Mouse (Mus musculus) embryonic fibroblast, embryonic 13.5 days (primary cell): ENCODE results near the gene Hdac7. TPM values are rescaled to one million over a fixed set of nuclear protein-coding genes. Genes with fewer than 3 reads are reported as not detected.

ENCODE experiments used
- H3K27ac ChIP-seq: 2 replicates; pipeline ENCODE4 v1.5.1; 2012; ENCODE audit warnings: low read length, control low read depth, inconsistent platforms; ENCODE audit not compliant: insufficient read depth
- H3K4me1 ChIP-seq: 2 replicates; pipeline ENCODE4 v1.6.1; 2011; ENCODE audit warnings: low read length; ENCODE audit not compliant: control insufficient read depth, insufficient read depth
- H3K4me3 ChIP-seq: 2 replicates; pipeline ENCODE4 v1.5.1; 2011; ENCODE audit warnings: mild to moderate bottlenecking, control low read depth, low read length; ENCODE audit not compliant: insufficient read depth
- CTCF ChIP-seq: IDR thresholded peaks from 2 replicates; pipeline ENCODE4 v1.5.1; 2011; ENCODE audit warnings: mild to moderate bottlenecking, control low read depth, low read length, moderate library complexity, borderline replicate concordance; ENCODE audit not compliant: insufficient read depth
- POLR2A ChIP-seq: IDR thresholded peaks from 2 replicates; pipeline ENCODE4 v1.6.1; 2011; ENCODE audit warnings: low read depth, mild to moderate bottlenecking, control low read depth, low read length, moderate library complexity
- polyA plus RNA-seq: library from polyadenylated mRNA; stranded (reverse); fragments of >200 nt; gene quantifications from 2 replicates; pipeline ENCODE4 v1.2.4, GENCODE M21; 2011; ENCODE audit warnings: low read depth; ENCODE audit not compliant: missing spikeins, insufficient read length

Gene Hdac7
- polyA plus RNA-seq, 1 experiment: 60.1 TPM

DNA sequence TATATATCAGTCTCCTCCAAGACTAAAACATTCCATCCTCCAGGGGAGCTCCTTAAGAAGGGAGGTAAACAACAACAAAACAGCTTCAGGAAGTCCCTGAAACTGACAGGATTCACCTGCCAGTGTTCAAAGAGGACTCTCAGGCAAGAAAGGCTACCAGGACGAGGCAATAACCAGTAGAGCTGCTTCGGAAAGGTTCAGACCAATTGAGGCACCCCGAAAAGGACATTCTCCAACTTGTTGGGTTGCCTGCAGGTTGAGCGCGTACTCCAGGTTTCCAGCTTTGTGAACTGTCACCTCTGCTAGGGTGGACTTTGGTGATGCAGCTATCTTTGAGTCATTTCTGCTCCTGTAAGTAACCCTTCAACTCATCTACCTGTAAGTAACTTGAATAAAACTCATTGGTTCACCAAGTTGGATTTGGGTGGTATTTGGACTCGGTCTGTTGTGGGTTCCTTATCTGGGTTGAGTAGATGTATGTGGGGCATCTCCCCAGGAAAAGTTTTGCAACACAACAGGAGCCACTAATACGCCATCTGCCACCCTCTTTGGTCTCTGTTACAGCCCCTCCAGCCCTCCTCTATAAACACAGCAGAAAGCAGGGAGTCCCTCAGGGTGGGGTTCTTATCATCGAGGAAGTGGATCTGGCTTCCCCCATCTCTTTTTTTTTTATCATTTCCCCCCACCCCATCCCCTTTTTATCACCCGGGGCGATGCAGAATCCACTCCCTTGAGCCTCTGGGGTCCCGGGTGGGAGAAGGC, 2.0 kb upstream of the Hdac7 start:
- no peaks in the 10 kb centered on the region for H3K4me1 ChIP-seq
- H3K27ac ChIP-seq: no peak overlapping the region
- H3K4me3 ChIP-seq: no peak overlapping the region
- TF ChIP-seq POLR2A: no peak
- TF ChIP-seq CTCF: no peak

DNA sequence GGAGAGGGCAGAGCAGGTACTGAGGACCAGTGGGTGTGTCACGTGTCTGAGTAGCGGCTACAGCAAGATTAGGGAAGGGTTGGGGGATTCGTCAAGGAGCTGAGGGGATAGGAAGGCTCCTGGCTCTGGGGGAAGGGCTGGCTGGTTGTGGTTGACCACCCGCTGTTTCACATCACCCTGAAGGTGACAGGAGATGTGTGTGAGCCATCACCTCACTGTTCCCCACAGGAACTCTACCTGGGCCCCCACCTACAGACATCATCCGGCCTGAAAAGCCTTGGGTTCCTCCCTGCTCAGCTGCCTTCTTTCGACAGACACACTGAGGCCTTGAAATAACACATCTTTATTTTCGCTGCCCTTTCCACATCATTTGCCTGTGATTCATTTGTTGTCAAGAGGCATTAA, 1.1 kb downstream of the Hdac7 start:
- no peak overlapping the region for H3K4me3 ChIP-seq
- TF ChIP-seq POLR2A: no peak
- no peak for TF ChIP-seq CTCF
- H3K27ac ChIP-seq: no peak overlapping the region
- H3K4me1 ChIP-seq: 0 out of 2 replicates have a peak, but pooled peaks cover 5% of the 10 kb centered on the region

GRCm38 (mm10) chr15:97842058-97842457, 2.2 kb downstream of the Hdac7 start:
- no peak for TF ChIP-seq POLR2A
- no peak for TF ChIP-seq CTCF
- H3K4me1 ChIP-seq: peaks cover 5% of the 10 kb centered on the region; the same call in 1 of the 2 replicates
- H3K27ac ChIP-seq: no peak overlapping the region
- no peak overlapping the region for H3K4me3 ChIP-seq

DNA sequence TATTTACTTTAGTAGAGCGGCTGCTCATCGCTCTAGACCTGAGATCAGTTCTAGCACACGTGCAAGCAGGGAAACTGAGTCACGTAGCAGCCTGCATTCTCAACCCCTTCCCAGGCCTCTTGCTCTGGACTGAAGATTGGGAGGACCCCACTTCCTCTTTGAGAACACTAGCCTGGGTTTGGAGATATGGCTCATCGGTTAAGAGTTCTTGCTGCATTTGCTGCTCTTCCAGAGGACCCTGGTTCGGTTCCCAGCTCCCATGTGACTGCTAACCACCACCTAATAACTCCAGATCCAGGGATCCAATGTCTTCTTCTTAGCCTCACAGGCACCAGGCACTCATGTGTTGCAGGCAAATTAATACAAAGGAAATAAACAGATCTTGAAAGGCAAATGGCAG, 2.9 kb downstream of the Hdac7 start:
- peaks cover 5% of the 10 kb centered on the region; the same call in 1 of the 2 replicates for H3K4me1 ChIP-seq
- TF ChIP-seq CTCF (no peak), POLR2A (no peak)
- no peak overlapping the region for H3K4me3 ChIP-seq
- no peak overlapping the region for H3K27ac ChIP-seq

- TF ChIP-seq POLR2A (no peak), CTCF (no peak)
- H3K4me1 ChIP-seq: peaks cover 5% of the 10 kb centered on the region; the same call in 1 of the 2 replicates
- H3K27ac ChIP-seq: no peak overlapping the region
- no peak overlapping the region for H3K4me3 ChIP-seq
Measured at GRCm38 (mm10) chr15:97840781-97841180, 3.5 kb downstream of the Hdac7 start.

GRCm38 (mm10) chr15:97839991-97840455, 4.3 kb downstream of the Hdac7 start:
- TF ChIP-seq POLR2A (no peak), CTCF (no peak)
- Histone ChIP-seq H3K4me1 (peaks cover 5% of the 10 kb centered on the region; the same call in 1 of the 2 replicates), H3K4me3 (no peak overlapping the region)

GRCm38 (mm10) chr15:97839473-97839872, 4.8 kb downstream of the Hdac7 start:
- TF ChIP-seq POLR2A (no peak), CTCF (no peak)
- Histone ChIP-seq H3K27ac (0 out of 2 replicates have a peak overlapping the region, but pooled peaks have one; percentile 12), H3K4me3 (no peak overlapping the region), H3K4me1 (peaks cover 5% of the 10 kb centered on the region; the same call in 1 of the 2 replicates)

More at GRCm38 (mm10) chr15:97839991-97840455, 4.3 kb downstream of the Hdac7 start:
- H3K27ac ChIP-seq: 0 out of 2 replicates have a peak overlapping the region, but pooled peaks have one; percentile 12

GRCm38 (mm10) chr15:97839012-97839411, 5.3 kb downstream of the Hdac7 start:
- H3K4me1 ChIP-seq: peaks cover 5% of the 10 kb centered on the region; the same call in 1 of the 2 replicates
- no peak overlapping the region for H3K4me3 ChIP-seq
- H3K27ac ChIP-seq: no peak overlapping the region
- TF ChIP-seq CTCF (no peak), POLR2A (no peak)

DNA sequence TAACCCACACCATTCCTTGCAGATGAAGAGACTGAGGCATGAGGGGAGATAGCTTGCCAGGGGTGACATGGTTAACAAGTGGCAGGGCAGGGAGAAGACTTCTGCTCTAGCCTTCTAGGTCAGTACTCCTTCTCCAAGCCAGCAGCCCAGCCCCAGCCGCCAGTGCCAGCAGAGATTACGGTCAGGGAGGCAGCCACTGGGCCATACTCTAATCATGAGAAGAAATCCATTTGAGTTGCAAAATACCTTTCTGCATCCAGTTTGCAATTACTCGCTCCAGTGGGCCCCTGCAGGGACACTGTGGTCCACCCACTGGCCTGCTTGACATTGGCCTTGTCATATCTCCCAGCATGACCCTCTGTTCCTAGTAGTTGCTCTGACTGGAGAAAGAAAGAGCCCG, 5.9 kb downstream of the Hdac7 start:
- TF ChIP-seq CTCF: no peak
- TF ChIP-seq POLR2A: no peak
- Histone ChIP-seq H3K27ac (peak overlapping the region; percentile 27), H3K4me1 (peaks cover 5% of the 10 kb centered on the region; the same call in 1 of the 2 replicates), H3K4me3 (no peak overlapping the region)

DNA sequence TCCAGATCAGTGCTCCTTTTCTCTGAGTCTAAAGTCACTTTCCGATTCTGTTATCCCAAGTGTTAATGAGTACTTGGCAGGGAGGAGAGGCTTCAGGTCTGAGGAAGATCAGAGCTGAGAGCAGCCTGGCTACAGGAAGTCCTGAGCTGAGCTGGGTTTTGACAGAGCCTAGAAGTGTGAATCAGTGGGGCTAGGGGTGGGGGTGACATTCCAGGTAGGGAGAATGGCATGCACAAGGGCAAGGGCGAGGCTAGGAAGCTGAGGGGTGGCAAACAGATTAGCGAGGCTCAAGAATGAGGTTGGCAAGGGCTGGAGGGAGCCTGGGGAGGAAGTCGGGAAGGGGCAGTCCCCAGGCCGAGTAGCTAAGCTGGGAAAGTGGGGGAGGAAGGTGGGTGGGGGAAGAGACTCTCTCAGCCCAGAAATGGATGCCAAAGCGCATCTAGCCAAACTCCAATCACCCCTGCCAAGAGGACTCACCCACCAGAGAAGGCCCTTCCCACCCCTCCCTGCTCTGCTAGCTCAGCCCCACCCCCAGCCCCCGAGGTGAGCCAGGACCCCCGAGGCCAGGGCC, 6.7 kb downstream of the Hdac7 start:
- Histone ChIP-seq H3K27ac (peak overlapping the region; percentile 87), H3K4me1 (peaks cover 10% of the 10 kb centered on the region), H3K4me3 (no peak overlapping the region)
- TF ChIP-seq CTCF: no peak
- TF ChIP-seq POLR2A: no peak
